Mouse (Mus musculus) c-Kit-positive CD71-positive TER-119-negative erythroid progenitor cells, embryonic 14.5 days (primary cell): ENCODE results near the gene Sae1.

Experiments used
- DNase-seq: peaks from one replicate; pipeline ENCODE4 v3.0.0-alpha.2; 2013; ENCODE audit warnings: low read depth

The Sae1 gene

DNA sequence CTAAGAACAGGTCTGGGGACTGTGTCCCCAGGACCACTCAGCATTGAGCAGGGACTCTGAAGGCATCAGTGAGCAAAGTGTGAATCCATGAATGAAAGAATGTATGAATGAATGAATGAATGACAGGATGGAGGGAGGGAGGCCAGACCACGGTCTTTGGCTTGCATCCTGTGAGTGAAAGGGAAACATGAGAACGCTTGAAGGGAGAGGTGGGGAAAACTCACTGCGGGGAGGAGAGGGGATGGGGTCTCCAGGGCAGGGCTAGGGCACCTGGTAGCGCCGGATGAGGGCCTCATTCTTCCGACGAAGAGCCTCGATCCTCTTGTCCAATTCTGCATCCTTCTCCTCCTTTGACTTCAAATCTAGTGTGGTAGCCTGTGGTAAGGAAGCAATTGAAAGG lies 103.6 kb downstream of the Sae1 start:
- no peak for DNase-seq

DNA sequence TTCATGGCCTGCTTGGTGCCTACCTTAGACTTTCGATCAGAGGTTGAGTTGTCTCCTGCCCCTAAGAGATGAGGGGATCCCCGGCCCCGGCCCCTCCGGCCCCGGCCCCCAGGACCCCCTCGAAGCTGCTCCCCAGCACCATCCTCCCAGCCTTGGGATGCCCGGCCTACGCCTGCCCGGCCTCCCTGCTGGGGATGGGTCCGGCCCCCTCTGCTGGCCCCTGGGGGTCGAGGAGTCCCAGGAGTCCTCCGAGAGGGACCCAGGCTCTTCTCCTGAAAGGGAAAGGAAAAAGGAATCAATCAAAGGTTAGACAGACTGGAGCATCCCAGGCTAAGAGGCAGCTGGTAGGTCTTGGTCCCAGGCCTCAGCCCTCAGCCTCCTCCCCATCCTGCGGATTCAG lies 105.3 kb downstream of the Sae1 start:
- no peak for DNase-seq

DNA sequence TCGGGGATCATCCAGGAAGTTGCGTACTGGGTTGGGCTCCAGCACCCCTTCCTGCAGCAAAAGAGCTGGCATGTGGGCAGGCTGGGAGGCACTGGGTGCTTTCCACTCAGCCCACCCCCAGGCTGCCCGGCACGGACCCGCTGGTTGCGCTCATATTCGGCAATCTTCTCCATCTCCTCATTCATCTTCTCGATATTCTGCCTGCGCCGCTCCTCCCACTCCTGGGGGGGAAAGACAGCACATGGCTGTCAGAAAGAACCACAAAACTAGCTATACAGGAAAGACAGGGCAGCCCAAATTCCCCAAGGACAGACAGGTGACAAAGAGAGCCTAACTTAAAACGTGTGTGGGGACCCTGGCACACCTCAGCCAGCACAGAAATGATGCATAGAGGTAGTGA lies 106.9 kb downstream of the Sae1 start:
- DNase-seq, result no peak

DNA sequence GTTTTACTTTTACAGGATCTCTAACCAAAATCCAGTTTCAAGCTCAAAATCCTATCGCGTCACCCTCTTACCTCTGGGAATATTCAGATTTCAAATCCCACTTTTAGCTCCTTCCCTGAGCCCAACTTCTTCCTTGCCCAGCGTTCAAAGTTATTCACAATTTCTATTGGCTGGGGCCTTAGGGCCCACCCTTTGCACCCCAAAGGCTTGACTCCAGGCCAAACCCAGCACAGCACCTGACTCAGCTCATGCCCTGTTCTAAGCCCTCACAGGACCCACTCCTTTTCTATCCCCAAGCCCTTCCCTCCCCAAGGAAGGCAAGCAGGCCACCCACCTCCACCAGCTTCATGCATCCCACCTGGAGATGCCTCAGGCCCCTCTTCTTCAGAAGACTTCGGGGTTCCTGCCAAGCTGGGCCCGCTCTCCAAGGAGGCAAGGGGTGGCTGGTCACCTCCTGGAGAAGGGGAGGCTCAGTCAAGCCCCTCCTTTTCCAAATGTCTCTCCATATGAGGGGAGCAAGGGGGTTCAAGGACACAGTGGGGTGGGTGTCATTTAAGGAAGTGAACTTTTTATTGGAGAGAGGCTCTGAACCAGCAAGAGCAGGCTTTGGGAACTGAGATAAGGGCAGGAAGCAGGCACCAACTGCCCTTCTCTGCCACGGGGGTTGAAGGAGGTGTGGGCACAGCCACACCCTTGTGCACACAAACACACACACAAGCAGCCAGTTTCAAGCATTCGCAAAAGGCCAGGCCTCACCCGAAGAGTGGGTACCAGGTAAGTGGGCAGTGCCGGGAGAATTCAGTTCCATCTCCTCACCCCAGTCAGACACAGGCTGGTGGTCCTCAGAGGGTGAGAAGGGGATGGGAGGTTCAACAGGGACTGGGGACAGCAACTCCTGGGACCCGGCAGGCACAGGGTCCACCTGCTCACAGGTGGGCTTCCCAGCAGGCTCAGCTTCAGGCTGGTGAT lies 112.4 kb downstream of the Sae1 start:
- no peak for DNase-seq

DNA sequence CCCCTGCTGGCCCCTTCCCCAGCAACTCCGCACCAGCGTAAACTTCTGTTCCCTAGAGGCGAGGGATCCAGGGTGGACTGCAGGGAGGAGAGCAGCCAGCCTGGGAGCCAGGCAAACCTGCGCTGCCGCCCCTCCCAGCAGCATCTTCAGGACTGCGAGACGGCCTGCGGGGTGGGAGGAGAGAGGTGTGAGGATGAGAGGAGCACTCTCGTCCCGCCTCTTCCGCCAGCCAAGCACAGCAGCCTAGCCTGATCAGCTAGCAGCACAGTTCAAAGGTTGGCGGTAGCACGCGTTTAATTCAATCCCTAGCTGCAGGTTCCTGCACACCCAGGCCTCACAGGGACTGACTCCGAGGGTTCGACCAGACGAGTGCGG lies 113.9 kb downstream of the Sae1 start:
- peak; percentile 71 for DNase-seq

DNA sequence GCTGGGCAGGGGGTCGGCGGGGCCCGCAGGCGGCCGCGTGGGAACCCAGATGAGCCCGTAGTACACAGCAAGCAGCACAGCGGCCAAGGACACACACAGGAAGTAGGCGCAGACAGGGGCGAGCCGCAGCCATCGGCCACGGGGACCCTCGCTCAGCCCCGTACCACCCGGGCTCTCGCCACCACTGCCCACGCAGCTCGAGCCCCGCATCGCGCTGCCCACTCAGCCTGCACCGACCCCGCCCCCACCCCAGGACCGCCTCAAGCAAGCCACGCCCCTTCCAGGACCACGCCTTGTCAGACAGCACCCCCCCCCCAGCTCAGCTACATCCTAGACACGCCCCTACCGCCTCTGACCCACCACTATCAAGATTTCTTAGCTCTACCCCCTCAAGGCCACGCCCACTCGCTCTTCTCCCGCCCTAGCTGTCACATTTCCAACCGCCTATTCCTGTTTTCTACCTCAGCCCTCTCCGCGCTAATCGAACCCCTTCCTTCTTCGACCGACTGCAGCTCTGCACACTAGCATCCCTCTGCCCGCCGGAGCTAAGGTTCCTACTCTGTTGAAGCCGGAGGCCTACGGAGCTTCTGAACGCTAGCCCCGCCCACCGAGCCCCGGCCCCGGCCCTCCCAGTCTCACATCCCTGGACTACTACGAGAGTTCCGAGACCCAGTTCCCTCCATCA lies 114.4 kb downstream of the Sae1 start, which contains the start of gene Inafm1:
Gene Inafm1, minus strand, starts transcription at position 537 of the 685 bp plus-strand sequence.
- peak; percentile 92 for DNase-seq

DNA sequence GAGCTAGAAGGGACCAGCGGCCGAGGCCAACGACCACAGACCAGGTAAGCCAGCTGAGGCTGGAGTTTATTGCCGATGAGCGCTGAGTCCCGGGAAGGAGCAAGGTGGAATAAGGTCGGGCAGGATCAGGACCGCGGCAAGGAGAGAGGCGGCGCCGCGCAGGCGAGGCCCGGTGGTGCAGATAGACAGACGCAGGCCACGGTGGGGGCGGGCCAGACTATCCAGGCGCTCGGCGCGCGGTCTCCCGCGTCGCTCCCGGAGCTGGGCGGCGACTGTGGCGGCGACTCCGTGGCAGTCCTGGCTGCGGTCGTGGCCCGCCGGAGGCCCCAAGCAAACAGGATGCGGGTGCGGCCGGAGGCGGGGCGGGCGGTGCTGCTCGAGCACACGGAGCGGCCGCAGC lies 114.9 kb downstream of the Sae1 start:
- peak; percentile 70 for DNase-seq

DNA sequence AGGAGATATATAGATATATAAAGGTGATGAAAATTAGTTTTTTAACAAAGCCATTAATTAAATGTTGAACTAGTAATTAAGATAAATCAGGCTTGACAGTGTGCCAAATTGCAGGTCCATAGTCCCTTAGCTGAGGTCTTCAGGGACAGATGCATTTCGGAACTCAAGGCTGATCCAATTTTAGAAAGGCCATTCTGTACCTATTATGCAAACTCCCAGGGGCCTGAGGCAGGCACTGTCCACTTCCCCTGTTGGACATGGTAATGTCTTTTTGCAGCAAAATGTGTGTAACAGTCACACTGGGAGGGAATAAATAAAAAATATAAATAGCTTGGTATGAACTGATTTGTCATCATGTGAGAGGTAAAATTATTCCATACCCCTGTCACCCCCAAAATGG lies 116.5 kb downstream of the Sae1 start:
- DNase-seq, result no peak
